Mouse (Mus musculus): ENCODE measurements around the gene Thpo. TPM values are rescaled to one million over a fixed set of nuclear protein-coding genes. Genes with fewer than 3 reads are reported as not detected.
A peak's percentile ranks its signal among the peaks of the same experiment; 100 is the strongest.

Thpo gene
- polyA plus RNA-seq, 1 experiment from 2014 or later = 3.2 TPM

GRCm38 (mm10) chr16:20714307-20715080, 19.8 kb downstream of the Thpo start:
- WGBS (ENCODE audit: insufficient replicate concordance) = 53% methylated on average over 11 of the region's 11 CpGs
- DNase-seq = no peak
- ATAC-seq (ENCODE audit: low read depth) = no peak
- peaks cover 34% of the 10 kb centered on the region for H3K36me3 ChIP-seq
- peak overlapping the region; percentile 93 for H3K27ac ChIP-seq
- H3K9me3 ChIP-seq (replicated peaks) = no peaks in the 10 kb centered on the region
- peaks cover 87% of the 10 kb centered on the region for H3K4me1 ChIP-seq (replicated peaks)
- peak overlapping the region; percentile 98 for H3K4me2 ChIP-seq
- H3K27me3 ChIP-seq = no peaks in the 10 kb centered on the region
- peak overlapping the region; percentile 90 for H3K9ac ChIP-seq
- H3K4me3 ChIP-seq (replicated peaks) = peak overlapping the region; percentile 83

GRCm38 (mm10) chr16:20712889-20713288, 21.4 kb downstream of the Thpo start:
- DNase-seq (peak; percentile 68), ATAC-seq (ENCODE audit: low read depth) (peak; percentile 32)
- H3K9me3 ChIP-seq (replicated peaks) = no peaks in the 10 kb centered on the region
- H3K4me3 ChIP-seq (replicated peaks) = peak overlapping the region; percentile 83
- peaks cover 49% of the 10 kb centered on the region for H3K36me3 ChIP-seq
- H3K4me2 ChIP-seq = peak overlapping the region; percentile 98
- H3K4me1 ChIP-seq (replicated peaks) = peaks cover 93% of the 10 kb centered on the region
- peak overlapping the region; percentile 93 for H3K27ac ChIP-seq
- H3K9ac ChIP-seq = peak overlapping the region; percentile 90
- H3K27me3 ChIP-seq = no peaks in the 10 kb centered on the region
- WGBS (ENCODE audit: insufficient replicate concordance) = 25% methylated on average over 7 of the region's 7 CpGs

- peak overlapping the region; percentile 93; the same call in 1 of the 2 replicates for H3K27ac ChIP-seq
- ATAC-seq (ENCODE audit: low read depth) (no peak), DNase-seq (no peak)
- H3K9me3 ChIP-seq (replicated peaks) = no peaks in the 10 kb centered on the region
- H3K9ac ChIP-seq = peak overlapping the region; percentile 90
- peak overlapping the region; percentile 98 for H3K4me2 ChIP-seq
- WGBS (ENCODE audit: insufficient replicate concordance) = 81% methylated on average over 9 of the region's 9 CpGs
- H3K27me3 ChIP-seq = no peaks in the 10 kb centered on the region
- H3K36me3 ChIP-seq = peaks cover 56% of the 10 kb centered on the region
- H3K4me3 ChIP-seq (replicated peaks) = 0 out of 2 replicates have a peak overlapping the region, but pooled peaks have one; percentile 83
- H3K4me1 ChIP-seq (replicated peaks) = peaks cover 98% of the 10 kb centered on the region
Measured at GRCm38 (mm10) chr16:20712190-20712589, 22.1 kb downstream of the Thpo start.

GRCm38 (mm10) chr16:20710810-20711209, 23.5 kb downstream of the Thpo start:
- DNase-seq (no peak), ATAC-seq (ENCODE audit: low read depth) (no peak)
- H3K9me3 ChIP-seq (replicated peaks) = no peaks in the 10 kb centered on the region
- peak overlapping the region; percentile 22; the same call in 1 of the 2 replicates for H3K9ac ChIP-seq
- H3K4me2 ChIP-seq = no peak overlapping the region
- no peak overlapping the region for H3K4me3 ChIP-seq (replicated peaks)
- H3K36me3 ChIP-seq = peaks cover 60% of the 10 kb centered on the region
- peak overlapping the region; percentile 93 for H3K27ac ChIP-seq
- WGBS (ENCODE audit: insufficient replicate concordance) = 55% methylated on average over 4 of the region's 4 CpGs
- no peaks in the 10 kb centered on the region for H3K27me3 ChIP-seq
- peaks cover 99% of the 10 kb centered on the region for H3K4me1 ChIP-seq (replicated peaks)

- Histone ChIP-seq H3K4me1 (replicated peaks) (peaks cover 99% of the 10 kb centered on the region), H3K36me3 (peaks cover 62% of the 10 kb centered on the region), H3K9me3 (replicated peaks) (no peaks in the 10 kb centered on the region), H3K9ac (peak overlapping the region; percentile 22; the same call in 1 of the 2 replicates), H3K4me2 (no peak overlapping the region), H3K4me3 (replicated peaks) (no peak overlapping the region), H3K27me3 (no peaks in the 10 kb centered on the region), H3K27ac (peak overlapping the region; percentile 93; the same call in 1 of the 2 replicates)
- no peak for DNase-seq
- no peak for ATAC-seq (ENCODE audit: low read depth)
- WGBS (ENCODE audit: insufficient replicate concordance) = 91% methylated on average over 11 of the region's 11 CpGs
Measured at GRCm38 (mm10) chr16:20710370-20710769, 23.9 kb downstream of the Thpo start.

- ATAC-seq (ENCODE audit: low read depth) (no peak), DNase-seq (no peak)
- Histone ChIP-seq H3K4me1 (replicated peaks) (peaks cover 99% of the 10 kb centered on the region), H3K27ac (no peak overlapping the region), H3K36me3 (peaks cover 69% of the 10 kb centered on the region), H3K9me3 (replicated peaks) (no peaks in the 10 kb centered on the region), H3K9ac (no peak overlapping the region; the same call in 1 of the 2 replicates), H3K4me3 (replicated peaks) (no peak overlapping the region), H3K4me2 (no peak overlapping the region), H3K27me3 (no peaks in the 10 kb centered on the region)
- 73% methylated on average over 19 of the region's 19 CpGs for WGBS (ENCODE audit: insufficient replicate concordance)
Measured at GRCm38 (mm10) chr16:20708939-20709734, 25.2 kb downstream of the Thpo start.

GRCm38 (mm10) chr16:20708220-20708938, 25.9 kb downstream of the Thpo start:
- Histone ChIP-seq H3K4me1 (replicated peaks) (peaks cover 99% of the 10 kb centered on the region), H3K4me2 (no peak overlapping the region), H3K27me3 (no peaks in the 10 kb centered on the region), H3K4me3 (replicated peaks) (no peak overlapping the region), H3K9ac (peak overlapping the region; percentile 66; the same call in 1 of the 2 replicates), H3K36me3 (peaks cover 69% of the 10 kb centered on the region), H3K9me3 (replicated peaks) (no peaks in the 10 kb centered on the region), H3K27ac (peak overlapping the region; percentile 92)
- WGBS (ENCODE audit: insufficient replicate concordance) = 86% methylated on average over 21 of the region's 21 CpGs
- DNase-seq (no peak), ATAC-seq (ENCODE audit: low read depth) (no peak)

- DNase-seq (no peak), ATAC-seq (ENCODE audit: low read depth) (peak; percentile 47)
- H3K36me3 ChIP-seq = peaks cover 56% of the 10 kb centered on the region
- H3K9ac ChIP-seq = peak overlapping the region; percentile 66
- no peak overlapping the region for H3K4me3 ChIP-seq (replicated peaks)
- H3K9me3 ChIP-seq (replicated peaks) = no peaks in the 10 kb centered on the region
- no peaks in the 10 kb centered on the region for H3K27me3 ChIP-seq
- peaks cover 99% of the 10 kb centered on the region for H3K4me1 ChIP-seq (replicated peaks)
- H3K4me2 ChIP-seq = peak overlapping the region; percentile 44
- H3K27ac ChIP-seq = peak overlapping the region; percentile 92
- 65% methylated on average over 2 of the region's 2 CpGs for WGBS (ENCODE audit: insufficient replicate concordance)
Measured at GRCm38 (mm10) chr16:20706407-20707055, 27.8 kb downstream of the Thpo start.

- Histone ChIP-seq H3K4me3 (replicated peaks) (no peak overlapping the region), H3K27ac (peak overlapping the region; percentile 92), H3K9ac (no peak overlapping the region; the same call in 1 of the 2 replicates), H3K9me3 (replicated peaks) (no peaks in the 10 kb centered on the region), H3K4me2 (0 out of 2 replicates have a peak overlapping the region, but pooled peaks have one; percentile 1), H3K36me3 (peaks cover 49% of the 10 kb centered on the region), H3K4me1 (replicated peaks) (peaks cover 96% of the 10 kb centered on the region), H3K27me3 (no peaks in the 10 kb centered on the region)
- DNase-seq (no peak), ATAC-seq (ENCODE audit: low read depth) (no peak)
- WGBS (ENCODE audit: insufficient replicate concordance) = 33% methylated on average over 3 of the region's 3 CpGs
Measured at GRCm38 (mm10) chr16:20705786-20706185, 28.5 kb downstream of the Thpo start.

- DNase-seq (peak; percentile 62), ATAC-seq (ENCODE audit: low read depth) (peak; percentile 77)
- Histone ChIP-seq H3K27ac (peak overlapping the region; percentile 92), H3K36me3 (peaks cover 30% of the 10 kb centered on the region), H3K4me1 (replicated peaks) (peaks cover 77% of the 10 kb centered on the region), H3K9ac (peak overlapping the region; percentile 66), H3K4me3 (replicated peaks) (peak overlapping the region; percentile 11), H3K27me3 (peaks cover 5% of the 10 kb centered on the region), H3K9me3 (replicated peaks) (no peaks in the 10 kb centered on the region), H3K4me2 (peak overlapping the region; percentile 63)
- WGBS (ENCODE audit: insufficient replicate concordance) = 31% methylated on average over 6 of the region's 6 CpGs
Measured at GRCm38 (mm10) chr16:20703699-20704400, 30.5 kb downstream of the Thpo start.
